Mouse (Mus musculus): ENCODE data around the gene Tspan4. TPM values are rescaled to one million over a fixed set of nuclear protein-coding genes. Genes with fewer than 3 reads are reported as not detected.
A peak's percentile ranks its signal among the peaks of the same experiment; 100 is the strongest.

Tspan4 gene
- 32.4 and 35.8 TPM in 2 replicates for polyA plus RNA-seq (2014; fragmentation: Nextera tagmentation; extraction: Ambion mirVana)

- H3K27me3 ChIP-seq (ENCODE audit: control insufficient read depth, insufficient read depth, low read length) = peaks cover 12% of the 10 kb centered on the region; the same call in 1 of the 2 replicates
- H3K4me3 ChIP-seq (ENCODE audit: low read depth, low read length) = peak within 1 kb of the TSS; percentile 82
- DNase-seq (ENCODE audit: low spot score) (peak; percentile 91), ATAC-seq (ENCODE audit: insufficient read depth, low FRiP score, low TSS enrichment) (peak; percentile 75)
- peak within 1 kb of the TSS; percentile 95 for H3K9ac ChIP-seq (ENCODE audit: low read length)
- peaks cover 19% of the 10 kb centered on the region for H3K4me1 ChIP-seq (ENCODE audit: control insufficient read depth, insufficient read depth, low read length)
- H3K9me3 ChIP-seq (ENCODE audit: control insufficient read depth, low read length) = no peaks in the 10 kb centered on the region
- peak within 1 kb of the TSS; percentile 85 for H3K27ac ChIP-seq (ENCODE audit: low read depth, low read length)
- H3K4me2 ChIP-seq (ENCODE audit: low read depth) = peak within 1 kb of the TSS; percentile 75
- under 1% methylated on average over 87 of the region's 87 CpGs for WGBS
- H3K36me3 ChIP-seq (ENCODE audit: control insufficient read depth, insufficient read depth, low read length) = peaks cover 14% of the 10 kb centered on the region
Measured at GRCm38 (mm10) chr7:141475011-141475804, at the start of gene Tspan4, which contains the start of gene Polr2l. Tspan4 (plus strand) TSS chr7:141475240. Polr2l (minus strand) TSS chr7:141475132.

DNA sequence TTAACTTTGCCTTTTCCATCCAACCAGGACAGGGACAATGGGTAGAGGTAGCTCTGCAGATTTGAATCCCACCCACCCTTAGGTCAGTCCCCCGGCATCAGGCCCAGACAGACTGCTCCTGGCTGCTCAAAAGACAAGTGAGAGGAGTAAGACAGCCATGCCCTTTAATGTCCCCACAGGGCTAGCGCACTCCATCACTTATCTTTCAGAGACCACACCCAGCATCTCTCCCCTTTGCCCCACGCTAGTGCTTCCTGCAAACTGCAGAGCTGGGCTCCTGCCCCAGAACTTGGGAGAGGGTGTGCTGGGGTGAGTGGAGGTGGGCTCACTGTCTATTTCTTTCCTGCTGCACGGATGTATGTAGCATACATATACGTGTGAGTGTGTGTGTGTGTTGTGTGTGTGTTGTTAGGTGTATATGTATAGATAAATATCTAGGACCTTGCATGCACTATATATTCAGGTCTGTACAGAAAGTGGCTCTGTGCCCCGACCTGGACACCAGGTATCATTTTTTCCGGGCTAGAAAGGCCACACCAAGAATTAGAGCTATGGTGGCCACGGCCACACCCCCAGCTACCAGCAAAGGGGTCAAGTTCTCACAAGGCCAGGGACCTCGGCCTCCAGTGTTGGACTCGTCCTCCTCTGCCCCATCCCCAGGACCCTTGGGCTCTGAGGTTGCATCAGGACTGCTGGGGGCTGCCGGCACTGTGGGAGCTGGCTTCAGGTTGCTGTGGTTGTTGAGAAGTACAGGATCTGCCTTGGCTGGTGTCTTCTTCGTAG, 47.9 kb upstream of the Tspan4 start:
- Histone ChIP-seq H3K9me3 (ENCODE audit: control insufficient read depth, low read length) (no peaks in the 10 kb centered on the region), H3K4me3 (ENCODE audit: low read depth, low read length) (no peak overlapping the region), H3K27ac (ENCODE audit: low read depth, low read length) (no peak overlapping the region), H3K4me2 (ENCODE audit: low read depth) (no peak overlapping the region), H3K9ac (ENCODE audit: low read length) (no peak overlapping the region), H3K36me3 (ENCODE audit: control insufficient read depth, insufficient read depth, low read length) (peaks cover 6% of the 10 kb centered on the region), H3K27me3 (ENCODE audit: control insufficient read depth, insufficient read depth, low read length) (no peaks in the 10 kb centered on the region), H3K4me1 (ENCODE audit: control insufficient read depth, insufficient read depth, low read length) (peaks cover 10% of the 10 kb centered on the region; the same call in 1 of the 2 replicates)
- DNase-seq (ENCODE audit: low spot score) = no peak
- WGBS = 81% methylated on average over 12 of the region's 12 CpGs
- ATAC-seq (ENCODE audit: insufficient read depth, low FRiP score, low TSS enrichment) = no peak

- no peak for ATAC-seq (ENCODE audit: insufficient read depth, low FRiP score, low TSS enrichment)
- 60% methylated on average over 5 of the region's 5 CpGs for WGBS
- Histone ChIP-seq H3K36me3 (ENCODE audit: control insufficient read depth, insufficient read depth, low read length) (peaks cover 9% of the 10 kb centered on the region), H3K4me2 (ENCODE audit: low read depth) (peak overlapping the region; percentile 57), H3K27ac (ENCODE audit: low read depth, low read length) (no peak overlapping the region), H3K27me3 (ENCODE audit: control insufficient read depth, insufficient read depth, low read length) (no peaks in the 10 kb centered on the region), H3K9me3 (ENCODE audit: control insufficient read depth, low read length) (no peaks in the 10 kb centered on the region), H3K9ac (ENCODE audit: low read length) (peak overlapping the region; percentile 59), H3K4me1 (ENCODE audit: control insufficient read depth, insufficient read depth, low read length) (peaks cover 13% of the 10 kb centered on the region), H3K4me3 (ENCODE audit: low read depth, low read length) (peak overlapping the region; percentile 38)
- DNase-seq (ENCODE audit: low spot score) = no peak
Measured at GRCm38 (mm10) chr7:141428701-141429100, 46.3 kb upstream of the Tspan4 start.

DNA sequence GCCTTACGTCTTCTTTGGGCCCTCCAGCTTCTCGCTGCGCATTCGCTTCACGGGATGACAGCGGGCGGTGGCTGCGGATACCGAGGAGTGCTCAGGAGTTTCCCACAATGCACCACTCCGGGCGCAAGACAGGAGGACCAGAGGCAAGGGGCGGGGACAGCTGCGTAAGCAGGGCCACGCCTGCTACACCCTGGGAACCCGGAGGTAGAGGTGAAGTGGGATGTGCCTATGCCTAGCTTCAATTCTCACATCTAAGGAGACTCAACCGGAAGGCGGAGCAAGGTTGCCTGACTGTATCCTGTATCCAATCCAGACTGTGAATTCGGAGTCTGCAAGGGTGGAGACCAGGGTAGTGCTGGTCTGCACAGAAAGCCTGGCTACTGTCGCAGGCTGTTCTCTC, 45.7 kb upstream of the Tspan4 start, which contains the start of gene Cend1:
Cend1 (minus strand) TSS at position 182 of the 400 bp plus-strand sequence.
- H3K36me3 ChIP-seq (ENCODE audit: control insufficient read depth, insufficient read depth, low read length) = peaks cover 9% of the 10 kb centered on the region
- H3K4me2 ChIP-seq (ENCODE audit: low read depth) = peak within 1 kb of the TSS; percentile 57
- WGBS = 3% methylated on average over 19 of the region's 19 CpGs
- peak within 1 kb of the TSS; percentile 59 for H3K9ac ChIP-seq (ENCODE audit: low read length)
- H3K27me3 ChIP-seq (ENCODE audit: control insufficient read depth, insufficient read depth, low read length) = no peaks in the 10 kb centered on the region
- H3K27ac ChIP-seq (ENCODE audit: low read depth, low read length) = peak within 1 kb of the TSS; percentile 50; the same call in 1 of the 2 replicates
- H3K9me3 ChIP-seq (ENCODE audit: control insufficient read depth, low read length) = no peaks in the 10 kb centered on the region
- peak; percentile 72 for ATAC-seq (ENCODE audit: insufficient read depth, low FRiP score, low TSS enrichment)
- peak within 1 kb of the TSS; percentile 38 for H3K4me3 ChIP-seq (ENCODE audit: low read depth, low read length)
- peaks cover 18% of the 10 kb centered on the region for H3K4me1 ChIP-seq (ENCODE audit: control insufficient read depth, insufficient read depth, low read length)
- DNase-seq (ENCODE audit: low spot score) = peak; percentile 78

- Histone ChIP-seq H3K27me3 (ENCODE audit: control insufficient read depth, insufficient read depth, low read length) (no peaks in the 10 kb centered on the region), H3K27ac (ENCODE audit: low read depth, low read length) (no peak overlapping the region)
Measured at GRCm38 (mm10) chr7:141429840-141430584, 45.0 kb upstream of the Tspan4 start.

GRCm38 (mm10) chr7:141430585-141431240, 44.3 kb upstream of the Tspan4 start:
- no peak overlapping the region for H3K4me2 ChIP-seq (ENCODE audit: low read depth)
- ATAC-seq (ENCODE audit: insufficient read depth, low FRiP score, low TSS enrichment) (no peak), DNase-seq (ENCODE audit: low spot score) (no peak)
- no peak overlapping the region for H3K9ac ChIP-seq (ENCODE audit: low read length)
- no peak overlapping the region for H3K4me3 ChIP-seq (ENCODE audit: low read depth, low read length)
- H3K36me3 ChIP-seq (ENCODE audit: control insufficient read depth, insufficient read depth, low read length) = peaks cover 9% of the 10 kb centered on the region
- no peaks in the 10 kb centered on the region for H3K9me3 ChIP-seq (ENCODE audit: control insufficient read depth, low read length)
- WGBS = 95% methylated on average over 9 of the region's 9 CpGs
- H3K27me3 ChIP-seq (ENCODE audit: control insufficient read depth, insufficient read depth, low read length) = no peaks in the 10 kb centered on the region
- H3K4me1 ChIP-seq (ENCODE audit: control insufficient read depth, insufficient read depth, low read length) = peaks cover 29% of the 10 kb centered on the region
- H3K27ac ChIP-seq (ENCODE audit: low read depth, low read length) = no peak overlapping the region

More at GRCm38 (mm10) chr7:141429840-141430584, 45.0 kb upstream of the Tspan4 start:
- Histone ChIP-seq H3K9me3 (ENCODE audit: control insufficient read depth, low read length) (no peaks in the 10 kb centered on the region), H3K4me2 (ENCODE audit: low read depth) (peak overlapping the region; percentile 57; the same call in 1 of the 2 replicates), H3K9ac (ENCODE audit: low read length) (no peak overlapping the region), H3K36me3 (ENCODE audit: control insufficient read depth, insufficient read depth, low read length) (peaks cover 9% of the 10 kb centered on the region), H3K4me3 (ENCODE audit: low read depth, low read length) (no peak overlapping the region), H3K4me1 (ENCODE audit: control insufficient read depth, insufficient read depth, low read length) (peaks cover 25% of the 10 kb centered on the region)
- no peak for DNase-seq (ENCODE audit: low spot score)
- WGBS = 65% methylated on average over 9 of the region's 9 CpGs
- ATAC-seq (ENCODE audit: insufficient read depth, low FRiP score, low TSS enrichment) = peak; percentile 31; the same call in 1 of the 2 replicates

DNA sequence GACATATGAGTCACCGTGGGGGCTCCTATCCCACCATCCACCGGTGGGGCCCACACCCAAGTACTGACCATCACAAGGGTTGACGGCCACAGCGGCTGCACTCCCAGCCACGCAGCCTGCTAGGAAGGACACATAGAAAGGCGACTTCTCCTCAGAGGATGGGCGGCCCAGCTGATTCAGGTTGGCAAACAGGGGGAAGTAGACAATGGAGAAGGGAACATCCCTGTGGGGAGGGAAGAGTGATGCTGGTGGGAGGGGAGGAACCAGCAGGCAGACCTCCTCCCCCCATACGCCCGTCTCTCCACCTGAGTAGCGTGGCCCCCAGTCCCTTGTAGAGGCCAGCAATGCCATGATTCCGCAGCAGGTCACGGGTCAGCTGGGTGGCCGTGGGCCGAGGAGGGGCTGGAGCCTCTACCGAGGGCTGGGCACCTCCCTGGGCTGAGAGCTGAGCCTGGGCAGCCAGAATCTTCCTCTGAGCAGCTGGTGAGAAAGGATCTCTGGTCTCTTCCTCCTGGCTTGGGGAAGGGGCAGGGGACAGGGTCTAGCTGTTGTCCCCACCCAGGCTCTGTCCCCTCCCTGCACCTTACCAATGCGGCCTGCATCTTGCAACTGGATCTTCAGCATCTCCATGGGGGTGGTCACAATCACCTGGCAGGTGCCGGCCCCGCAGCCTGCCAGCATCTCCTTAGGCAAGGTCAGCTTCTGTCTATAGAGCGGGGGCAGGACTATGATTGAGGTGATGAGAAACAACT, 43.4 kb upstream of the Tspan4 start:
- WGBS = 93% methylated on average over 19 of the region's 19 CpGs
- peaks cover 36% of the 10 kb centered on the region for H3K4me1 ChIP-seq (ENCODE audit: control insufficient read depth, insufficient read depth, low read length)
- H3K27me3 ChIP-seq (ENCODE audit: control insufficient read depth, insufficient read depth, low read length) = no peaks in the 10 kb centered on the region
- H3K4me2 ChIP-seq (ENCODE audit: low read depth) = no peak overlapping the region
- no peaks in the 10 kb centered on the region for H3K9me3 ChIP-seq (ENCODE audit: control insufficient read depth, low read length)
- ATAC-seq (ENCODE audit: insufficient read depth, low FRiP score, low TSS enrichment) = no peak
- no peak overlapping the region for H3K27ac ChIP-seq (ENCODE audit: low read depth, low read length)
- peaks cover 9% of the 10 kb centered on the region for H3K36me3 ChIP-seq (ENCODE audit: control insufficient read depth, insufficient read depth, low read length)
- no peak for DNase-seq (ENCODE audit: low spot score)
- no peak overlapping the region for H3K9ac ChIP-seq (ENCODE audit: low read length)
- no peak overlapping the region for H3K4me3 ChIP-seq (ENCODE audit: low read depth, low read length)
